Mouse (Mus musculus) left cerebral cortex, adult 18-20 months (tissue): ENCODE measurements at regions not wholly inside any gene's neighbourhood (a gene's known extent, or its start where the extent isn't known, plus 50 kb on each side); places are given as distances from the start of the nearest gene placed in this dataset.

ENCODE experiments used
- DNase-seq, 2 experiments: peaks; one replicate each; pipeline ENCODE4 v3.0.0; 2021 to 2022; ENCODE audit warnings: low spot score in 2 of 2, mixed read lengths in 1 of 2

DNA sequence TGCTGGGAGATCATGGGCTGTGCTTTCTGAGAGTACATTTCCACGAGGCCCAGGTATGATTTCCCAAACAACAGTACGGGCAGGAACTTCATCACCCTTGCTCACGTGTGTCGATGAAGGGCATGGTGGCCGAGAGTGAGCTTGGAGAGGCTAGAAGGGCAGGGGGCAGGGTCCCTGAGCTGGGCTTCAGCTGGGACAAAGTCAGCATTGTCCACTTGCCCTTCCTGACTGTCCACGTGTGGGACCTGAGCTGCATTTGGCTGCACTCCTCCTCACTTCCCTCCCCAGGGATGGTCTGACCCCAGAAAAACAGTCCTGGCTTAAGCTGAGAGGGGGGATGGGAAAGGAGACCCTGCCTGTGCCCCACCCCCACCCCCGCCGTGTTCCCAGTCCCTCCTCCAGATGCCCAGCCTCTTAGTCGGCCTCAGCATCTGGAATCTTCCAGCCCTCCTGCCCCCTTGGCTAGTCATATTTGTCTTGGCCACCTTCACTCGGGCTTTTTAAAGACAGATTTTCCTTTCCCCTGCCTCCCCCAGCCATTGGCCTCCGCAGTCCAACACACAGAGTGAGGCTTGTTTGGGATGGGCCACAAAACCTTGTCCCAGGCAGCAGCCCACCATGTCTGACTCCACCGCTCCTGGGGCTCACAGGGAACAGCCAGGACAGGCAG, 58.6 kb downstream of the Isg20 start:
- DNase-seq: no peak

DNA sequence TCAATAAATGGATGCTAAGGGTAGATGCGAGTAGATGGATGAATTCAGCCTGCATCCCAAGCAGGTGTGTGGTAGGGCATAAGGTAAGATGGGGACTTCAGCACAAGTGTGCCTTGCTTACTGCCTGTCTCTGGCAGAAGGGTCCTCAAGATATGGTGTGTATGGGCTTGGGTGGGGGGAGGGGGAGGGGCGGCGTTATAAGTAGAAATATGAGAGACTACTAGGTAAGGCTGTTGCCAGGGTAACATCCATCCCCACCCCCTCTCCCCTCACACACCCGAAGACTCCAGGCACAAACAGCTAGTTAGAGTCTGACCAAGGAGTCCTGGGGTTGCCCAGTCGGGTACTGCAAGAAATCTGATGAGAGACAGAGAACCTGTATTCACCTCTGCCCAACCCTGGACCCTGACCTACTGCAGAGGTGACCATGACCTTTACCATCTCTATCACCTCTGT, 63.5 kb upstream of the Acan start:
- DNase-seq: no peak

DNA sequence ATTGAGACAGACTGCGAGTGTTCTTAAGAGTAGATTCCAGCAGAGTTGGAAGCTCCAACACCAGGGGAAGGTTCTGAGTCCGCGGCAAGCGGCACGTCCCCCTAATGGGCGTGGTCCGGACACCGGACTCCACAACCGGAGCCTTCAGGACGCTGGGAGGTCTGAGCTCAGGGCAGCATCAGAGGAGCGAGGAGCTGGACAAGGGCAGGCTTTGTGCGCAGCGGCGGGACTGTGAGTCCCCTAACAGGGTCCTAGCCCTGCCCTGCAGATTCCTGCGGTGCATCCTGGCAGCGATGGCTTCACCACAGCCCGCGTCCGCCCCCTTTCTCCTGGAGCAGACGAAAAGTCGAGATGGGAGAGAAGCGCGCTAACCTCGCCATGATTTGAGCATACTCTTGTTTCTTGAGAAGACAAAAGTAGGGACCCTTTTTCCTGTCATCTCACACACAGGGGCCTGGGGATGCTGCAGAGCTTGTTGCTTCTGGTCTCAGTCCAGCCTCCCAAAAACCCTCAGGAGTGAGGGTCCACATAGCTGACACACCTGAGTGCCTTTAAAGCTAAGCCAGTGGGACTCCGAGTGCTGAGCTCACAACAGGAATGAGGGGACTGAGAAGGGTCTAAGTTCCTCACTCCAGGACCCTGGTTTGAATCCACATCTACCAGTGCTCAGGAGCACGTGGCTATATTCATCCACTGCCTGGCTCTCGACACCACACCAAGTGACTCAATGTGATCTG, 62.8 kb upstream of the Acan start:
- DNase-seq: no peak

DNA sequence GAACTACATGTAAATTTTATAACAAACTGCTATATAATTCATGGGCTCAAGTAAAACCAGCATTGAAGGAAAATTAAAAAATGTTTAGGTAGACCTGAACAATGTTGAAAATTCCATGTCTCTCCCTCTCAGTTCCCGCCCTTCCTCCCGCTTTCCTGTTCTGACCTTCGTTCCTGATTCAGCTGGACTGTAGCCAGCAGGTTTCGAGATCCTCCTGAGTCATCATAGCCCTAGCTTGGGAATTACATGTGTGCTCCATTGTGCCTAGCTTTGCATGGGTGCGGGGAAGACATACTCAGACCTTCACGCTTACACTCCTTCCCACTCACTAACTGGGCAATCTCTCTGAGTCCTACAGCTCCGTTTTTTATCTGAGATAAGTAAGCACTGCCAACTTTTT, 60.3 kb upstream of the Acan start:
- DNase-seq: peak; percentile 4 to 13

DNA sequence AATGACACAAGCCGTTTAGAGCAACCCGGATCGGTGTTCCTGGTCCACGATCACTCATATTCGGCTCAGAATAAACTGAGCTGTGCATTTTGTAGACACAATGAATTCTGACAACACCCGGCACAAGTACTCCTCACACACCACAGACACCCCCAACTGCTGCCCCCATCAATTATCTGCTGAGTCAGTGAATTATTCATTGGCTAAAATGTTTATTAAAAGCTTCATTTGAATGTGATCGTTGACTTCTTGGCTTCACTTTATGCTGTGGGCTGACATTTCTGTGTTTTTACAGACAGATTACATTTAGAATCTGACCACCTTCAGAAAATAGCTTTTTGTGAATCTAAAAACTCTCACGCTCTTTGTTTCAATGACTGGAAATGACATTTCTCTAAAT, 59.1 kb upstream of the Acan start:
- no peak for DNase-seq

DNA sequence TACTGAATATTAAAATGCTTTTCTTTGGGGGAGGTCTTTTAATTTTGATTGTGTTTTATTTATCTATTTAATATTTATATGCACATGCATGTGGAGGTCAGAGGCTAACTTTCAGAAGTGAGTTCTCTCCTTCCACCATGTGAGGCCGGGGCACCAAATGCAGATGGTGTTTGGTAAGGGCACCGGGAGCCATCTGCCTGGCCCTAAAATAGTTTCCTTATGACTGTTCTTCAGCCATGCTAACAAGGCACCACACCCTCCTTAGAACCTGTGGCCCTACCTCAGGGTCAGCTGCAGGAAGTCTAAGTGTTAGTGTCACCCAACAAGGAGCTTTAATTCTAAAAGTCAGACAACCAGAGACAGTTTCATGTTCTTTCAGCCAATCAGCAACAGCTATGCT, 58.2 kb upstream of the Acan start:
- no peak for DNase-seq

DNA sequence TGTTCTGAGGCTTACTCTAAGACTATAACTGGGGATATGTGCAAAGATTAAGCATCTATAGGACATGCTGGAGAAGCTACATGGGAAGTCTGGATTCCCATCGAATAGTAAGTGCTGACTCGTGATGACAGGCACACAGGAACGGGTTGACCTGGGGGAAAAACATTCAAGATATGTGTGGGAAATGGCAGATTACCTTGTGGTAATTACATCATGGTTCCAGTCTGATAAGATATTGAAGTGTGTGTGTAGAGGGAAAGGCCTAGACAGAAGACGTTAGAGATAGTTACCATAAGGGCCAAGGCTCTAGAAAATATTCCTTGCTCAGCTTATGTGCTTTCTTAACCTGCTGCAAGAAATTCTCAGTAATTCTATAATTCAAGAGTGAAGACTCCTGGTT, 57.5 kb upstream of the Acan start:
- DNase-seq: no peak
